Mouse (Mus musculus) layer of hippocampus, postnatal 10 days (tissue): ENCODE data around the gene Tnfrsf21. TPM values are rescaled to one million over a fixed set of nuclear protein-coding genes. Genes with fewer than 3 reads are reported as not detected.

ENCODE experiments used
- DNase-seq, 2 experiments: peaks; one replicate each; pipeline ENCODE4 v3.0.0; 2021; ENCODE audit warnings: low spot score in 2 of 2
- total RNA-seq, 2 experiments: library from RNA; stranded (reverse); gene quantifications; 2 replicates each; pipeline ENCODE4 v1.2.3; 2021

The Tnfrsf21 gene
- total RNA-seq, 2 experiments from 2014 or later, result 97.8 to 98.5 TPM

GRCm38 (mm10) chr17:43075937-43076336 is 59.6 kb downstream of the Tnfrsf21 start:
- no peak for DNase-seq

- DNase-seq, result peak; percentile 72 to 76
Observed at GRCm38 (mm10) chr17:43076801-43077493, 60.6 kb downstream of the Tnfrsf21 start.

- DNase-seq, result no peak
Observed at GRCm38 (mm10) chr17:43077540-43077939, 61.2 kb downstream of the Tnfrsf21 start.

- DNase-seq, result no peak
Observed at GRCm38 (mm10) chr17:43081225-43081624, 64.9 kb downstream of the Tnfrsf21 start.

- no peak for DNase-seq
Observed at GRCm38 (mm10) chr17:43089496-43089895, 73.1 kb downstream of the Tnfrsf21 start.

GRCm38 (mm10) chr17:43090948-43091724 is 74.8 kb downstream of the Tnfrsf21 start:
- no peak for DNase-seq

- DNase-seq, result no peak
Observed at GRCm38 (mm10) chr17:43092280-43092995, 76.1 kb downstream of the Tnfrsf21 start.

- no peak for DNase-seq
Observed at GRCm38 (mm10) chr17:43094285-43094684, 77.9 kb downstream of the Tnfrsf21 start.

- no peak for DNase-seq
Observed at GRCm38 (mm10) chr17:43097101-43097688, 80.8 kb downstream of the Tnfrsf21 start.

- no peak for DNase-seq
Observed at GRCm38 (mm10) chr17:43106108-43106507, 89.8 kb downstream of the Tnfrsf21 start.

GRCm38 (mm10) chr17:43107338-43107737 is 91.0 kb downstream of the Tnfrsf21 start:
- no peak for DNase-seq

GRCm38 (mm10) chr17:43109501-43109900 is 93.1 kb downstream of the Tnfrsf21 start:
- no peak for DNase-seq

GRCm38 (mm10) chr17:43110168-43110885 is 94.0 kb downstream of the Tnfrsf21 start:
- DNase-seq, result no peak

GRCm38 (mm10) chr17:43113391-43113984 is 97.1 kb downstream of the Tnfrsf21 start:
- no peak for DNase-seq

- DNase-seq, result peak; percentile 40 to 49
Observed at GRCm38 (mm10) chr17:43114086-43114581, 97.8 kb downstream of the Tnfrsf21 start.

- no peak for DNase-seq
Observed at GRCm38 (mm10) chr17:43114926-43115325, 98.6 kb downstream of the Tnfrsf21 start.

GRCm38 (mm10) chr17:43116748-43117147 is 100.4 kb downstream of the Tnfrsf21 start:
- no peak for DNase-seq

GRCm38 (mm10) chr17:43119446-43119845 is 103.1 kb downstream of the Tnfrsf21 start:
- no peak for DNase-seq

- DNase-seq, result peak in 1 of 2 experiments; percentile 24
Observed at GRCm38 (mm10) chr17:43121096-43121495, 104.7 kb downstream of the Tnfrsf21 start.

- DNase-seq, result no peak
Observed at GRCm38 (mm10) chr17:43128305-43128704, 112.0 kb downstream of the Tnfrsf21 start.
